Mouse (Mus musculus) Patski (cell line): ENCODE measurements around the gene Ace3. TPM values are rescaled to one million over a fixed set of nuclear protein-coding genes. Genes with fewer than 3 reads are reported as not detected.
"Not testable (repeated sequence)": the region's sequence is repeated elsewhere in the genome, so short reads cannot be mapped to it uniquely, and the experiment has no call there.

Experiments used
- ATAC-seq: fragments of 100-300 bp; one replicate; pipeline ENCODE4 v1.8.0; 2021
- CTCF ChIA-PET: fragments of 350-600 bp; sonication (Branson Sonifier 250); formaldehyde crosslinking; loops from one replicate; lab custom pipeline; 2022; ENCODE audit warnings: inconsistent platforms; lab: Charles Lee
- POLR2A ChIA-PET: fragments of 350-600 bp; sonication (Branson Sonifier 250); formaldehyde crosslinking; loops from one replicate; lab custom pipeline; 2022; ENCODE audit warnings: antibody characterized with exemption, inconsistent platforms; lab: Charles Lee
- DNase-seq: peaks from one replicate; pipeline ENCODE4 v3.0.0-alpha.2; 2011; ENCODE audit warnings: low read depth, low spot score
- H3K27me3 ChIP-seq: fragments of 371-371 bp; one replicate; pipeline ENCODE4 v1.5.1; 2021
- CTCF ChIP-seq: fragments of 100-300 bp; IDR thresholded peaks from one replicate; pipeline ENCODE4 v1.5.1; 2021
- in situ Hi-C: fragments of 300-500 bp; cut with MboI; formaldehyde crosslinking; loops from 3 replicates; pipeline ENCODE4 v1.11.1; 2018; ENCODE audit warnings: low pct_unique_long_range_greater_than_20kb, mixed read lengths
- polyA plus RNA-seq: library from polyadenylated mRNA; unstranded; gene quantifications from one replicate; pipeline ENCODE4 v1.2.3, GENCODE M21; 2021

Ace3 gene
- polyA plus RNA-seq, 1 experiment from 2014 or later: not detected

DNA sequence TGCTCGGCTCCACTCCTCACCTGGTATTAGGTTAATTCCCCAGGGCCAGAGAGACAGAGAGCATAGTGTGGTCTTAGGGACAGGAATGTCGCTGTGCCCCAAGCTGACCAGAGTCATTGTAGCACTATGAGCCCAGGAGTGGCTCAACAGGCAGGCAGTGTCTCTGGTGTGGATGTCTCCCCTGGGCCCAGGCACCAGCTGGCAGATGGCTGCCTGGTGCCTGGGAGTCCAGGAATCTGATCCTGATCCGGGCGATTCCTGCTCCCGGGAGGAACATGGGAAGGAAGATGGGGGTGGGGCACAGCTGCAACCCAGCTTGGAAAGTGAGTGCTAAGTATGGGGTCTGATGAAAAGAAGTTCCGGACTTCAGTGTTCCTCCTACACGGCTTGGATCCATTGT, 18.2 kb downstream of the Ace3 start:
- in situ Hi-C loops: loop anchor here (25.0 kb wide), 1 partner anchor 675 kb away; no protein-coding TSS in a partner anchor
- POLR2A ChIA-PET: no interaction called here
- DNase-seq: no peak
- ATAC-seq: no peak
- no peak for TF ChIP-seq CTCF
- CTCF ChIA-PET: no interaction called here
- H3K27me3 ChIP-seq: peaks cover 33% of the 10 kb centered on the region

- ATAC-seq: no peak
- DNase-seq: no peak
- CTCF ChIA-PET: interaction anchor here (0.8 to 1.0 kb wide), 2 partner anchors 8 to 14 kb away, joined by 3 read pairs; no protein-coding TSS in a partner anchor
- POLR2A ChIA-PET: no interaction called here
- no peak for TF ChIP-seq CTCF
- in situ Hi-C loops: loop anchor here (25.0 kb wide), 1 partner anchor 676 kb away; no protein-coding TSS in a partner anchor
- H3K27me3 ChIP-seq: peaks cover 35% of the 10 kb centered on the region
Observed at GRCm38 (mm10) chr11:106013556-106014225, 19.2 kb downstream of the Ace3 start.

DNA sequence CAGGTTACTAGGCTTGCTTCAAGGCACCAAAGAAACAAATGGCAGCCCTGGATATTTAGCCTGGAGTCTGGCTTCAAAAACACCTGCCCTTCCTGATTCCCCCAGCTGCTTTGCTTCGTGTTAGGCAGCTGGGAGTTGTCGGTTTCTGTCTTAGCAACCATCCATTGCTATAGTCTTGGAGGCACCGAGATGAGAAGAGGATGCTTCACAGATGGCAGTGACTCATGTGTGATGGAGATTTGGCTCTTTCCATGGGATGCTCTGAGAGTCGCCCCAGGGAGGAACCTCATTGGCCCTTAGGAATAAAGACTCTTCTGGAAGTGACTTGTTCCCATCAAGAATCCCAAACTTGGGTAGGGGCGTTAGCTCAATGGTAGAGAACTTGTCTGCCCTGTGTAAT, 22.0 kb downstream of the Ace3 start:
- no peak for DNase-seq
- ChIA-PET CTCF (no interaction called here), POLR2A (no interaction called here)
- in situ Hi-C loops: loop anchor here (25.0 kb wide), 1 partner anchor 679 kb away; no protein-coding TSS in a partner anchor
- H3K27me3 ChIP-seq: peaks cover 39% of the 10 kb centered on the region
- no peak for TF ChIP-seq CTCF
- ATAC-seq: no peak

- in situ Hi-C loops: loop anchor here (5.0 to 25.0 kb wide), 2 partner anchors 88 to 683 kb away; no protein-coding TSS in a partner anchor
- DNase-seq (no peak), ATAC-seq (no peak)
- no peak for TF ChIP-seq CTCF
- POLR2A ChIA-PET: no interaction called here
- CTCF ChIA-PET: no interaction called here
- peaks cover 48% of the 10 kb centered on the region for H3K27me3 ChIP-seq
Observed at GRCm38 (mm10) chr11:106020051-106020763, 25.7 kb downstream of the Ace3 start.

DNA sequence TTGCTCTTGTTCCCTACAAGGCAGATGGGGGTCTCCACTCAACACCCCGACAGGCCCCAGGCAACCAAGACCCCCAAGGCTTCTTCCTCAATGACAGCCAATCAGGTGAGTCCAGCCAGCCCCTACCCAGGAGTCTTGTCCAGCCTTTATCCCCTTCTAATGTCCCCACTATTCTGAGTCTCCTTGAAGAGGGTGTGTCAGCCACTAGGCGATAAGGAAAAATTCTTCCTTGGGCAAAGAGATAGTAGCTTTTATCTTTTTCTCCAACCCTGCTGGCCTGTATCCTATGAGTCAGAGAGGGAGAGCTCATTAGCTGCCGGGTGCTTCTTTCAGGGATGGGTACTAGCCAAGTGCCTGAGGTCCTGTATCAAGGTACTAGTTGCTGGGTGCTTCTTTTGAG, 31.3 kb downstream of the Ace3 start:
- in situ Hi-C loops: no loop called here
- POLR2A ChIA-PET: no interaction called here
- no peak for TF ChIP-seq CTCF
- peaks cover 40% of the 10 kb centered on the region for H3K27me3 ChIP-seq
- DNase-seq: no peak
- CTCF ChIA-PET: interaction anchor here (1.0 to 2.6 kb wide), 4 partner anchors 8 to 100 kb away, joined by 3 to 21 read pairs (median 6); no protein-coding TSS in a partner anchor
- no peak for ATAC-seq

DNA sequence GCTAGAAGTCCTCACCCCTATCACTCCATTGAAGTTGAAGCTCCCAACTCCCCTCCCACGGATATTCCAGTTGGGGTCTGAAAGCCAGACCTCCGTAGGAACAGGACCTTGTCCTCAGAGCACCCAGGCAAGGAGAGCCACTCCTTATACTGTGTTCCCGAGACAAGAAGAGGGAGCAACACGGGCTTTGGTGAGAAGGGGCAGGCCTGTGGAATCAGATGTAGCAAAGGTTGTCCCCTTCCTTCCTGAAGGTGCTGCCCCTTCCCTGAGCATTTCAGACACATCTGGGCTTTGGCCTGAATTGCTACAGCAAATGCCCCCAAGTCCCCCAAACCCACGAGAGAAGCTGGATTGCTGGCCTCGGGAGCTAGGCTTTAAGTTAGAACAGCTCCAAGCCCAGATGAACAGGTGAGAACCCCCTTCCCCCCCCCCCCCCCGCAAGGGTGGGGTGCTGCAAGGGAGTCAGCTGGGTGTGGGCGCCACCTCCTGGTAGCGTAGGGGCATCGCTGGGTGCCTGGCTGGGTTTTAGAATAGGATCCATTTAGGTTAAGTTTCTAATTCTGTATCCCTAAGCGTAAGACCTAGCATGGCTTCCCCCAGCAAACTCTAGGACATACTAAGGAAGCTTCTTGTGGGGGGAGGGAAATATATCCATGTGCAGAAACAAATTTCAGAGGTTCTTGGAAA, 32.1 kb downstream of the Ace3 start:
- ATAC-seq: no peak

DNA sequence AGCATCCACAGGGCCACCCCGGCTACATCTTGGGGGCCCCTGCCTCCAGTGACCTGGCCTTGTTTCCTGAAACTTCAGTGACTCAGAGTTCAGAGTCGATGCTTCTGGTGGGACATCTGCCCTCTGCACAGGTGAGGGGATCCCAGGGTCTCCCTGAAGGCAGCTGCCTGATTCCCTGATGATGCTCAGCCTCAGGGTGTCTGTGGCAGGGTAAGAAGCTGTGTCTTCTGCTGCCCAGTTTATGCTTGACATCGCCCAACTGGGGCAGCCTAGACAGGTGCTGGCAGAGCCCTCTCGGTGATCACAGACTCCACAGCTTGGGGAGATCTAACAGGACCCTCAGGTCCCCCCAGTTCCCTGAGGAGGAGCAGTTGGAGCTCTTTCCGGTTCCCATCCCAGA, 33.1 kb downstream of the Ace3 start:
- no peak for TF ChIP-seq CTCF
- ATAC-seq: no peak
- CTCF ChIA-PET: interaction anchor here (0.7 to 2.6 kb wide), 15 partner anchors 9 to 111 kb away, joined by 3 to 21 read pairs (median 5); partner anchors contain the start of gene Dcaf7
- POLR2A ChIA-PET: interaction anchor here (1.1 kb wide), 1 partner anchor 59 kb away, joined by 4 read pairs; no protein-coding TSS in a partner anchor
- H3K27me3 ChIP-seq: peaks cover 26% of the 10 kb centered on the region
- in situ Hi-C loops: no loop called here
- no peak for DNase-seq

More for the DNA sequence above, 32.1 kb downstream of the Ace3 start:
- H3K27me3 ChIP-seq: peaks cover 31% of the 10 kb centered on the region
- no peak for DNase-seq
- CTCF ChIA-PET: interaction anchor here (0.7 to 2.6 kb wide), 17 partner anchors 7 to 110 kb away, joined by 3 to 21 read pairs (median 4); partner anchors contain the start of gene Dcaf7
- no peak for TF ChIP-seq CTCF
- POLR2A ChIA-PET: interaction anchor here (1.1 kb wide), 1 partner anchor 58 kb away, joined by 4 read pairs; no protein-coding TSS in a partner anchor
- in situ Hi-C loops: no loop called here

- DNase-seq, H3K27me3 ChIP-seq, in situ Hi-C loops, CTCF ChIA-PET, ATAC-seq, POLR2A ChIA-PET: not testable (repeated sequence)
Observed at GRCm38 (mm10) chr11:106032074-106032473, 37.6 kb downstream of the Ace3 start.

GRCm38 (mm10) chr11:106033491-106033919, 39.0 kb downstream of the Ace3 start:
- CTCF ChIA-PET: interaction anchor here (0.9 to 1.3 kb wide), 3 partner anchors 7 to 106 kb away, joined by 4 to 7 read pairs (median 4); no protein-coding TSS in a partner anchor
- in situ Hi-C loops: no loop called here
- DNase-seq (no peak), ATAC-seq (no peak)
- no peak for TF ChIP-seq CTCF
- POLR2A ChIA-PET: interaction anchor here (1.3 kb wide), 1 partner anchor 108 kb away, joined by 3 read pairs; no protein-coding TSS in a partner anchor
- no peaks in the 10 kb centered on the region for H3K27me3 ChIP-seq

DNA sequence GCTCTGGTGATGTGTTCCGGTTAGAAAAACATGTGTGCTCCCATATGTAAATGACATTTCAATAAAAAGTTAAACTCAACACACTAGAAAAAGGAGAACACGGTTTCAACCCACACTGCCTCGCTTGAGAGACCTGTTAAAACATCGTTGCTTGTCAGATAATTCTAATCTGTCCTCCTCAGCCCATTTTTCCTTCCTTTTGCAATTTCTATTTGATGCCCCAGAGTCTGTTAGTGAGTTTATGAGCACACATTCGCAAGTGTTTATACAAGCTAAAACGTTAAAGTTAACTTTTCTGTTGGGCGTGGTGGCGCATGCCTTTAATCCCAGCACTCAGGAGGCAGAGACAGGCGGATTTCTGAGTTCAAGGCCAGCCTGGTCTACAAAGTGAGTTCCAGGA, 40.5 kb downstream of the Ace3 start:
- TF ChIP-seq CTCF: no peak
- no peak for ATAC-seq
- DNase-seq: no peak
- H3K27me3 ChIP-seq: no peaks in the 10 kb centered on the region
- in situ Hi-C loops: no loop called here
- CTCF ChIA-PET: interaction anchor here (1.3 kb wide), 1 partner anchor 10 kb away, joined by 4 read pairs; no protein-coding TSS in a partner anchor
- POLR2A ChIA-PET: no interaction called here
